Mouse (Mus musculus): ENCODE measurements around the gene Osr1. TPM values are rescaled to one million over a fixed set of nuclear protein-coding genes. Genes with fewer than 3 reads are reported as not detected.
A peak's percentile ranks its signal among the peaks of the same experiment; 100 is the strongest.

Gene Osr1
- 17.0 and 18.5 TPM in 2 replicates for polyA plus RNA-seq (2015; fragmentation: Nextera tagmentation; extraction: Ambion mirVana)

- DNase-seq (ENCODE audit: low spot score) = peak; percentile 73
- Histone ChIP-seq H3K27ac (replicated peaks) (no peak within 1 kb of the TSS), H3K27me3 (ENCODE audit: control insufficient read depth, insufficient read depth, low read length) (peaks cover 4% of the 10 kb centered on the region; the same call in 1 of the 2 replicates), H3K9me3 (ENCODE audit: control insufficient read depth, low read length) (no peaks in the 10 kb centered on the region), H3K4me2 (replicated peaks; ENCODE audit: low read depth) (peak within 1 kb of the TSS; percentile 69), H3K9ac (ENCODE audit: low read length) (peak within 1 kb of the TSS; percentile 51), H3K4me3 (ENCODE audit: low read depth, low read length) (peak within 1 kb of the TSS; percentile 50), H3K36me3 (ENCODE audit: control insufficient read depth, insufficient read depth, low read length) (no peaks in the 10 kb centered on the region), H3K4me1 (replicated peaks; ENCODE audit: control insufficient read depth, insufficient read depth) (no peaks in the 10 kb centered on the region)
- TF ChIP-seq CTCF (IDR thresholded peaks at IDR 0.05; ENCODE audit: low read depth) = peak; percentile 84
- TF ChIP-seq EP300 (optimal IDR thresholded peaks at IDR 0.05) = no peak
- under 1% methylated on average over 15 of the region's 15 CpGs for whole genome bisulfite sequencing
- no peak for ATAC-seq (ENCODE audit: low FRiP score, low TSS enrichment)
Observed at GRCm38 (mm10) chr12:9569971-9570370, at the start of gene Osr1. Gene Osr1 (plus strand): TSS chr12:9570116.

DNA sequence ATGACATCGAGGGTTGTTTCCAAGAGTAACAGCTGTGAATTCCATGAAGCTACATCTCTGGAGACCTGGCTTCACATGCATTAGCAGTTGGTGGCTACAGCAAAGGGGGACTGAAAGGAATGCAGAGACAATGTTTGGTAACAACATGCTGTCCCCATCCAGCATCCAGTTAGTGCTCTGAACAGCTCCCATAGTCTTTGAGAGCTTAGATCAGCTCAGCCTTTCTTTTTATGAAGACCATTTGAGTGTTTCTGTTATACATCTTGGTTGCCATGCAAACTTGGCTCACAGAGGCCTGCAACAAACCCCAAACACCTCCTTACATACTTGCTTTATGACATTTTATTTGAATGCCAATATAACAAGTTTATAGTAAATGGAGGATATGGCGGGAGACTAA, 19.6 kb upstream of the Osr1 start:
- Histone ChIP-seq H3K27ac (replicated peaks) (no peak overlapping the region), H3K4me3 (ENCODE audit: low read depth, low read length) (no peak overlapping the region), H3K36me3 (ENCODE audit: control insufficient read depth, insufficient read depth, low read length) (no peaks in the 10 kb centered on the region), H3K4me2 (replicated peaks; ENCODE audit: low read depth) (no peak overlapping the region), H3K9me3 (ENCODE audit: control insufficient read depth, low read length) (no peaks in the 10 kb centered on the region), H3K9ac (ENCODE audit: low read length) (no peak overlapping the region), H3K4me1 (replicated peaks; ENCODE audit: control insufficient read depth, insufficient read depth) (no peaks in the 10 kb centered on the region), H3K27me3 (ENCODE audit: control insufficient read depth, insufficient read depth, low read length) (no peaks in the 10 kb centered on the region)
- ATAC-seq (ENCODE audit: low FRiP score, low TSS enrichment) (no peak), DNase-seq (ENCODE audit: low spot score) (no peak)
- 59% methylated on average over 2 of the region's 2 CpGs for WGBS
- TF ChIP-seq CTCF (IDR thresholded peaks at IDR 0.05; ENCODE audit: low read depth) (no peak), EP300 (optimal IDR thresholded peaks at IDR 0.05) (no peak)

DNA sequence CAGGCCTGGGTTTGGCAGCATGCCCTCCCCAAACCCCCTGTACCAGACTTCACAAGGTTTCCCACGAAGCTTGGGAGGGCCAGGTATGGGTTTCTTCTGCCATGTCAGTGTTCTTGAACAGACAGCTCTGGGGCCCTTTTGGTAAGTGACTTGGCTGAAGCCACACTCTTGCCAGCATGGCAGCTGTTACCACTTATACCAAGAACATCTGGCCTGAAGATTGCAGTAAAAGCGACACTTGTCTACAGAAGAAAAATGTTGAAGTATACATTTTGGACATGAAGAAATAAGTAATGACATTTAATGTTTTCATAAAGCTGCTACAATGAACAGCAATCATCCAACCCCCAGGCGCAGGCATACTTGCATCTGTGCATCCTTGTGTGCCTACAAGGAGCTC, 5.0 kb upstream of the Osr1 start:
- Histone ChIP-seq H3K27ac (replicated peaks) (no peak overlapping the region), H3K9ac (ENCODE audit: low read length) (no peak overlapping the region), H3K36me3 (ENCODE audit: control insufficient read depth, insufficient read depth, low read length) (no peaks in the 10 kb centered on the region), H3K9me3 (ENCODE audit: control insufficient read depth, low read length) (no peaks in the 10 kb centered on the region), H3K4me2 (replicated peaks; ENCODE audit: low read depth) (no peak overlapping the region), H3K4me1 (replicated peaks; ENCODE audit: control insufficient read depth, insufficient read depth) (no peaks in the 10 kb centered on the region), H3K27me3 (ENCODE audit: control insufficient read depth, insufficient read depth, low read length) (no peaks in the 10 kb centered on the region), H3K4me3 (ENCODE audit: low read depth, low read length) (no peak overlapping the region)
- WGBS = 78% methylated on average over 3 of the region's 3 CpGs
- TF ChIP-seq CTCF (IDR thresholded peaks at IDR 0.05; ENCODE audit: low read depth) = no peak
- no peak for TF ChIP-seq EP300 (optimal IDR thresholded peaks at IDR 0.05)
- ATAC-seq (ENCODE audit: low FRiP score, low TSS enrichment) (no peak), DNase-seq (ENCODE audit: low spot score) (no peak)

DNA sequence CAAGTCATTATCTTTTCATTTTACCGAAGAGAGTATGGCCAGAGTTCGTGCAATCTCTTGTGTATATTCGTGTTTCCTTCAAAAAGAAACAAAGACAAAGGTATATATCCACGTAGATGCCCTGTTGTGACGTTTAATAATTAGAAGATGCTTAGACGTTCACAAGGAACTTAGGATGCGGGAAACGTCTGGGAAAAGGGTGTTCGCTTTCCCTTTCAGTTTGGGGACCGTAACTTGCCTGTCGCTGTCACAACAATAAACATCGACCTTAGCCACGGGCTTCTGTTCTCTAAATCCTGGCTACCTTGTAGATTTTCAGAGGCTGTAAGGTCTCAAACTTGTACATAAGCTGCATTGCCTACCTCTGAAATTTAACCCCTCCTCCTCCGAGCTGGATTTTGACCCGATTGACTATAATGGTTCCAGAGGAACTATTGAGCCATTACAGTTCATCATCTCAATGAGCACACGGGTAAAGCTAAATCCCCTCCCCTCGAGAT, 630 bp downstream of the Osr1 start:
- no peak for ATAC-seq (ENCODE audit: low FRiP score, low TSS enrichment)
- no peaks in the 10 kb centered on the region for H3K36me3 ChIP-seq (ENCODE audit: control insufficient read depth, insufficient read depth, low read length)
- peaks cover 4% of the 10 kb centered on the region; the same call in 1 of the 2 replicates for H3K27me3 ChIP-seq (ENCODE audit: control insufficient read depth, insufficient read depth, low read length)
- H3K4me2 ChIP-seq (replicated peaks; ENCODE audit: low read depth) = peak overlapping the region; percentile 69
- 1% methylated on average over 17 of the region's 17 CpGs for WGBS
- peak overlapping the region; percentile 50 for H3K4me3 ChIP-seq (ENCODE audit: low read depth, low read length)
- TF ChIP-seq EP300 (optimal IDR thresholded peaks at IDR 0.05) (no peak), CTCF (IDR thresholded peaks at IDR 0.05; ENCODE audit: low read depth) (no peak)
- H3K4me1 ChIP-seq (replicated peaks; ENCODE audit: control insufficient read depth, insufficient read depth) = no peaks in the 10 kb centered on the region
- DNase-seq (ENCODE audit: low spot score) = no peak
- peak overlapping the region; percentile 51 for H3K9ac ChIP-seq (ENCODE audit: low read length)
- H3K27ac ChIP-seq (replicated peaks) = no peak overlapping the region
- no peaks in the 10 kb centered on the region for H3K9me3 ChIP-seq (ENCODE audit: control insufficient read depth, low read length)

GRCm38 (mm10) chr12:9571276-9571940, 1.5 kb downstream of the Osr1 start:
- Histone ChIP-seq H3K4me1 (replicated peaks; ENCODE audit: control insufficient read depth, insufficient read depth) (no peaks in the 10 kb centered on the region), H3K4me2 (replicated peaks; ENCODE audit: low read depth) (peak overlapping the region; percentile 69; the same call in 1 of the 2 replicates), H3K36me3 (ENCODE audit: control insufficient read depth, insufficient read depth, low read length) (no peaks in the 10 kb centered on the region), H3K9me3 (ENCODE audit: control insufficient read depth, low read length) (no peaks in the 10 kb centered on the region), H3K27me3 (ENCODE audit: control insufficient read depth, insufficient read depth, low read length) (peaks cover 4% of the 10 kb centered on the region; the same call in 1 of the 2 replicates), H3K4me3 (ENCODE audit: low read depth, low read length) (no peak overlapping the region), H3K27ac (replicated peaks) (no peak overlapping the region), H3K9ac (ENCODE audit: low read length) (no peak overlapping the region)
- ATAC-seq (ENCODE audit: low FRiP score, low TSS enrichment) = no peak
- TF ChIP-seq CTCF (IDR thresholded peaks at IDR 0.05; ENCODE audit: low read depth) (no peak), EP300 (optimal IDR thresholded peaks at IDR 0.05) (no peak)
- DNase-seq (ENCODE audit: low spot score) = no peak
- WGBS = 55% methylated on average over 13 of the region's 13 CpGs

GRCm38 (mm10) chr12:9572022-9572421, 2.1 kb downstream of the Osr1 start:
- H3K4me3 ChIP-seq (ENCODE audit: low read depth, low read length) = no peak overlapping the region
- DNase-seq (ENCODE audit: low spot score) = no peak
- H3K36me3 ChIP-seq (ENCODE audit: control insufficient read depth, insufficient read depth, low read length) = no peaks in the 10 kb centered on the region
- no peak overlapping the region for H3K4me2 ChIP-seq (replicated peaks; ENCODE audit: low read depth)
- H3K4me1 ChIP-seq (replicated peaks; ENCODE audit: control insufficient read depth, insufficient read depth) = no peaks in the 10 kb centered on the region
- no peak overlapping the region for H3K27ac ChIP-seq (replicated peaks)
- TF ChIP-seq EP300 (optimal IDR thresholded peaks at IDR 0.05) (no peak), CTCF (IDR thresholded peaks at IDR 0.05; ENCODE audit: low read depth) (no peak)
- no peak for ATAC-seq (ENCODE audit: low FRiP score, low TSS enrichment)
- 68% methylated on average over 4 of the region's 4 CpGs for WGBS
- H3K27me3 ChIP-seq (ENCODE audit: control insufficient read depth, insufficient read depth, low read length) = peaks cover 5% of the 10 kb centered on the region; the same call in 1 of the 2 replicates
- H3K9ac ChIP-seq (ENCODE audit: low read length) = no peak overlapping the region
- no peaks in the 10 kb centered on the region for H3K9me3 ChIP-seq (ENCODE audit: control insufficient read depth, low read length)

Data from stomach, postnatal 0 days (tissue).